Mouse (Mus musculus) hindbrain, embryonic 14.5 days (tissue): Measurements from ENCODE around the gene Ncmap. TPM values are rescaled to one million over a fixed set of nuclear protein-coding genes. Genes with fewer than 3 reads are reported as not detected.

Experiments
- ATAC-seq: fragments of 200-750 bp; cut with Nextera tagmentation; 2 replicates; pipeline ENCODE4 v1.8.0; 2017; ENCODE audit warnings: moderate number of reproducible peaks, mild to moderate bottlenecking, moderate TSS enrichment, moderate library complexity; ENCODE audit not compliant: low FRiP score
- DNase-seq: peaks from one replicate; pipeline ENCODE4 v3.0.0-alpha.2; 2015; ENCODE audit warnings: low spot score
- H3K27ac ChIP-seq: fragments of 300-500 bp; sonication (generic); 2 replicates; pipeline ENCODE4 v1.5.1; 2014; ENCODE audit warnings: mild to moderate bottlenecking, moderate library complexity
- H3K27me3 ChIP-seq: fragments of 300-500 bp; sonication (generic); 2 replicates; pipeline ENCODE4 v1.6.1; 2014; ENCODE audit warnings: mild to moderate bottlenecking, low read length, mixed read lengths; ENCODE audit not compliant: control insufficient read depth, insufficient read depth
- H3K36me3 ChIP-seq: fragments of 300-500 bp; sonication (generic); replicated peaks from 2 replicates; pipeline ENCODE4 v1.6.1; 2014; ENCODE audit not compliant: control insufficient read depth, insufficient read depth
- H3K4me1 ChIP-seq: fragments of 300-500 bp; sonication (generic); replicated peaks from 2 replicates; pipeline ENCODE4 v1.6.1; 2014; ENCODE audit warnings: antibody characterized with exemption, low read length, mixed read lengths; ENCODE audit not compliant: control insufficient read depth, insufficient read depth
- H3K4me2 ChIP-seq: fragments of 300-500 bp; sonication (generic); replicated peaks from 2 replicates; pipeline ENCODE4 v1.6.1; 2014; ENCODE audit warnings: mild to moderate bottlenecking, moderate library complexity
- H3K4me3 ChIP-seq: fragments of 300-500 bp; sonication (generic); replicated peaks from 2 replicates; pipeline ENCODE4 v1.5.1; 2014; ENCODE audit warnings: mild to moderate bottlenecking, low read length
- H3K9ac ChIP-seq: fragments of 300-500 bp; sonication (generic); 2 replicates; pipeline ENCODE4 v1.6.1; 2014
- H3K9me3 ChIP-seq: fragments of 300-500 bp; sonication (generic); 2 replicates; pipeline ENCODE4 v1.6.1; 2016; ENCODE audit warnings: low read length; ENCODE audit not compliant: control insufficient read depth
- WGBS: fragments of 180-500 bp; shearing (Covaris S2); extraction: QIAGEN DNeasy Blood & Tissue Kit; methylation state at CpG from one replicate; pipeline ENCODE4 v1.1.7; 2014; 5-methylcytosine and 5-hydroxymethylcytosine counted together
- microRNA counts: library from miRNA; unstranded; fragments of <30 nt; microRNA quantifications from one replicate; lab custom pipeline; 2016
- microRNA-seq: library from miRNA; unstranded; fragments of <30 nt; microRNA quantifications from one replicate; pipeline ENCODE4, GENCODE M21; 2016
- polyA plus RNA-seq: library from polyadenylated mRNA; unstranded; fragments of >200 nt; fragmentation: Nextera tagmentation; extraction: Ambion mirVana; gene quantifications from 2 replicates; pipeline ENCODE4 v1.2.1, GENCODE M21; 2014

The Ncmap gene
- polyA plus RNA-seq, 1 experiment from 2014 or later, result 1.0 TPM

- ATAC-seq, result no peak
- 91% methylated on average over 3 of the region's 3 CpGs for WGBS
- H3K4me2 ChIP-seq, result no peak overlapping the region
- H3K27me3 ChIP-seq, result no peaks in the 10 kb centered on the region
- H3K9me3 ChIP-seq, result no peaks in the 10 kb centered on the region
- peaks cover 98% of the 10 kb centered on the region for H3K36me3 ChIP-seq
- H3K9ac ChIP-seq, result no peak overlapping the region
- DNase-seq, result no peak
- no peak overlapping the region for H3K4me3 ChIP-seq
- H3K4me1 ChIP-seq, result no peaks in the 10 kb centered on the region
- H3K27ac ChIP-seq, result no peak overlapping the region
Measured at GRCm38 (mm10) chr4:135336023-135336357, 62.0 kb downstream of the Ncmap start.

DNA sequence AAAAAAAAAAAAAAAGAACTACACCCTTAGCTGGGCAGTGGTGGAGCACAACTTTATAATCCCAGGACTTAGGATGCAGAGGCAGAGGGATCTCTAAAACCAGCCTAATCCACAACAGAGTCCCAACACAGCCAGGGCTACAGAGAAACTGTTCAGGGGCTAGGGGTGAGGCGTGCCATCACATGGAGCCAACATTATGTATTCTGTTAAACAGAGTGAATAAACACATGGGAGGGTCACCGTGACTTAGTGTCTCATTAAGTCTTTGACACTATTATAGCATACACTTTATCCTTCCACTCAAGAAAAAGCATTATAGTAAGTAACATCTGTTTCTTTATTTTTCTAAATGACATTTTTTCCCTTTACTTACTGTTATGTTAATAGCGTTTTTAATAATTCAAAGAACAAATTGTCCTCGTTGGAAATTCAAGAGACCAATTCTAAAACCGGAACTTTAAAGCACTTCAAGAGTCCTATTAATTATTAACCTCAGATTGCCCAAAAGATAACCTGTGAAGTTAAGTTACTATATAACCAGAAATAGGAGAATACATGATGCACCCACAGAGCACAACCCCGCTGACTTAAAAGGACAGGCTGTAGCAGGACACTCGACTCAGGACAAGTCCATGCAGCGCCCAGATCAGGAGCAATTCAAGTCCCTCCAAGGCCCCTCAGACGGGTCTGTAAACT lies 62.6 kb downstream of the Ncmap start:
- H3K9me3 ChIP-seq, result no peaks in the 10 kb centered on the region
- WGBS, result 89% methylated on average over 9 of the region's 9 CpGs
- no peak overlapping the region for H3K4me3 ChIP-seq
- ATAC-seq (no peak), DNase-seq (no peak)
- peaks cover 98% of the 10 kb centered on the region for H3K36me3 ChIP-seq
- H3K4me1 ChIP-seq, result no peaks in the 10 kb centered on the region
- no peak overlapping the region for H3K27ac ChIP-seq
- no peak overlapping the region for H3K4me2 ChIP-seq
- no peaks in the 10 kb centered on the region for H3K27me3 ChIP-seq
- no peak overlapping the region for H3K9ac ChIP-seq

GRCm38 (mm10) chr4:135326469-135326868 lies 71.6 kb downstream of the Ncmap start:
- ATAC-seq (no peak), DNase-seq (no peak)
- no peaks in the 10 kb centered on the region for H3K4me1 ChIP-seq
- H3K27ac ChIP-seq, result no peak overlapping the region
- H3K9me3 ChIP-seq, result no peaks in the 10 kb centered on the region
- H3K36me3 ChIP-seq, result peaks cover 98% of the 10 kb centered on the region
- no peak overlapping the region for H3K4me3 ChIP-seq
- WGBS, result 98% methylated on average over 3 of the region's 3 CpGs
- H3K4me2 ChIP-seq, result no peak overlapping the region
- H3K27me3 ChIP-seq, result no peaks in the 10 kb centered on the region
- no peak overlapping the region for H3K9ac ChIP-seq

GRCm38 (mm10) chr4:135326046-135326445 lies 72.0 kb downstream of the Ncmap start:
- H3K27ac ChIP-seq, result no peak overlapping the region
- no peaks in the 10 kb centered on the region for H3K27me3 ChIP-seq
- peaks cover 98% of the 10 kb centered on the region for H3K36me3 ChIP-seq
- no peaks in the 10 kb centered on the region for H3K4me1 ChIP-seq
- no peak overlapping the region for H3K4me3 ChIP-seq
- no peaks in the 10 kb centered on the region for H3K9me3 ChIP-seq
- DNase-seq, result no peak
- no peak overlapping the region for H3K4me2 ChIP-seq
- no peak for ATAC-seq
- H3K9ac ChIP-seq, result no peak overlapping the region

- Histone ChIP-seq H3K27me3 (no peaks in the 10 kb centered on the region), H3K4me2 (no peak overlapping the region), H3K36me3 (peaks cover 97% of the 10 kb centered on the region), H3K9ac (no peak overlapping the region), H3K4me1 (no peaks in the 10 kb centered on the region), H3K4me3 (no peak overlapping the region), H3K9me3 (no peaks in the 10 kb centered on the region), H3K27ac (no peak overlapping the region)
- DNase-seq, result no peak
- ATAC-seq, result no peak
- 89% methylated on average over 8 of the region's 8 CpGs for WGBS
Measured at GRCm38 (mm10) chr4:135323021-135323420, 75.0 kb downstream of the Ncmap start.

MicroRNA genes within 50 kb of the gene (microRNA counts, 519-probe panel; counts per million panel counts)
- microRNA mmu-miR-700 (lab: Ali Mortazavi, UCI), result not detected

Small RNA genes lying within 50 kb of the gene (microRNA-seq; reads per million reads assigned to microRNA genes)
- 271 reads per million, percentile 64 among the genes with 10 or more reads in this experiment for gene Mir700

Other genes with a start within 250 kb of the Ncmap start
- gene Clic4, start 125.4 kb downstream of the Ncmap start, polyA plus RNA-seq, result 43.2 and 50.4 TPM in 2 replicates
- gene Srrm1, start 44.9 kb downstream of the Ncmap start, polyA plus RNA-seq, result 137 and 146 TPM in 2 replicates
- 46.0 and 48.8 TPM in 2 replicates for gene Rcan3, start 35.6 kb upstream of the Ncmap start, polyA plus RNA-seq
- 0.20 and 0.29 TPM in 2 replicates for gene Stpg1, start 96.6 kb upstream of the Ncmap start, polyA plus RNA-seq
- gene Nipal3, start 96.8 kb upstream of the Ncmap start, polyA plus RNA-seq, result 7.2 and 11.0 TPM in 2 replicates
- 1.0 and 1.1 TPM in 2 replicates for gene Grhl3, start 175.4 kb upstream of the Ncmap start, polyA plus RNA-seq